Mouse (Mus musculus): ENCODE measurements around the gene Dock4. TPM values are rescaled to one million over a fixed set of nuclear protein-coding genes. Genes with fewer than 3 reads are reported as not detected.
"Not testable (repeated sequence)": the region's sequence is repeated elsewhere in the genome, so short reads cannot be mapped to it uniquely, and the experiment has no call there.

Dock4 gene
- total RNA-seq, 2 experiments from 2014 or later, result 97.3 to 104 TPM

DNA sequence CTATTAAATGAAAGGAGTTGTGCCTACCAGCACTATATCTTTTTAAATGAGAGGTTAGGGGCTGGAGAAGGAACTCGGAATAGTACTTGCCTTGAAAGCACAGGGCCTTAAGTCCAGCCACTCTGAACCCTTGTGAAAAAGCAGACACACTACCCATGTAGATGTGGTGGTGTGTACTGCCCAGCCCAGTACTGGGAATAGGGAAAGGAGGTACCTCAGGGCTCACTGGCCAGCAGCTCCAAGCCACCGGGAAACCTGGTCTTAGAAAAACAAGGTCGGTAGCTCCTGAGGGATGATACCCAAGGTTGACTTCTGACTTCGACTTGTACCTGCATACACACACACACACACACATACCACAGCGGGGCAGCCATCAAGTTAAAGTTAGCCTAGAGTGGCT is 397.2 kb downstream of the Dock4 start:
- intact Hi-C loops (cut with DNase I), result loop anchor here (5.0 to 10.0 kb wide), 4 partner anchors 179 to 1032 kb away; partner anchors contain the start of gene Immp2l
- no peak for TF ChIP-seq CTCF (IDR thresholded peaks at IDR 0.05)
- DNase-seq (ENCODE audit: extremely low spot score in 1 of 2, low spot score in 2 of 2), result no peak
- Histone ChIP-seq H3K4me3 (no peak overlapping the region), H3K27ac (no peak overlapping the region)

DNA sequence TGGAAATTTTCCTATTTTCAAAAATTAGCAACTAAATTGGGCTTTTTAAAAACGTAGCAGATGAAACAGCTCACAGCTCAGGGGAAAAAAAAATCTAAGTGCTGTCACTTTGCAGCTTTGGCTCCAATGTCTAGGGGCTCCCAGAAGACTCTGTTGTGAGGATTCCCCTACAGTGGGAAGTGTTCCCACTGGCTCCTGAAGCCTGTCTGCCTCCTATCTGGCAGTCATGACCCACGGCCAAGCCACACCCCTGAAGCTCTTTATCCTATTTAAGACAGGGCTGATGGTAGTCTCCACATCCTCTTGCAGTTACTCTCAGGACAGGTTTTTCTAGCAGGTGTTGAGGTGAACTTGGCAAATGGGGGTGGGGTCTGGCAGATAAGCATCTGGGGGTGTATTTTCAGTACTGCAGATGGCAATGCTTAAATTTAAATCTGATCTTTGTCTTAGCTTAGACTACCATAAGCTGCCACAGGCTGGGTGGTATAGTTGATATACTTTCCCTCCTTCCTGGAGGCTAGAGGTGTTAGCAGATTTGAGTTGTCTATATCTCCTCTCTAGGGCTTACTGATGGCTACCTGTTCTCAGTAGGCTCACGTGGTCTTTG is 397.8 kb downstream of the Dock4 start:
- no peak for DNase-seq (ENCODE audit: extremely low spot score in 1 of 2, low spot score in 2 of 2)
- no peak overlapping the region for H3K4me3 ChIP-seq
- no peak overlapping the region; the same call in none of the 2 replicates for H3K27ac ChIP-seq
- intact Hi-C loops (cut with DNase I), result loop anchor here (5.0 to 10.0 kb wide), 4 partner anchors 179 to 1031 kb away; partner anchors contain the start of gene Immp2l
- TF ChIP-seq CTCF (IDR thresholded peaks at IDR 0.05), result no peak

DNA sequence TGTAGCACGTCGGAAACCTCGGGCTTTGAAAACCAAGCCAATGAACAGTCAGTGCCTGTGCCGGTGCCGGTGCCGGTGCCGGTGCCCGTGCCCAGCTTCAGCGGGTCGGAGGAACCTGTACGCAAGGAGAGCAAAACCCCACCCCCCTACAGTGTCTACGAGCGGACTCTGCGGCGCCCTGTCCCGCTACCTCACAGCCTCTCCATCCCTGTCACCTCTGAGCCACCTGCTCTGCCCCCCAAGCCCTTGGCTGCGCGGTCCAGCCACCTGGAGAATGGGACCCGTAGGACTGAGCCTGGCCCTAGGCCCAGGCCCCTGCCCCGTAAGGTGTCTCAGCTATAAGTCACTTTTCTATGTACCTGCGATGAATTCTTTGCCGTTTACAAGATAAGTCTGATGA is 398.6 kb downstream of the Dock4 start:
- intact Hi-C loops (cut with DNase I), result loop anchor here (5.0 to 10.0 kb wide), 4 partner anchors 178 to 1030 kb away; partner anchors contain the start of gene Immp2l
- TF ChIP-seq CTCF (IDR thresholded peaks at IDR 0.05), result no peak
- Histone ChIP-seq H3K4me3 (no peak overlapping the region), H3K27ac (no peak overlapping the region)
- no peak for DNase-seq (ENCODE audit: extremely low spot score in 1 of 2, low spot score in 2 of 2)

DNA sequence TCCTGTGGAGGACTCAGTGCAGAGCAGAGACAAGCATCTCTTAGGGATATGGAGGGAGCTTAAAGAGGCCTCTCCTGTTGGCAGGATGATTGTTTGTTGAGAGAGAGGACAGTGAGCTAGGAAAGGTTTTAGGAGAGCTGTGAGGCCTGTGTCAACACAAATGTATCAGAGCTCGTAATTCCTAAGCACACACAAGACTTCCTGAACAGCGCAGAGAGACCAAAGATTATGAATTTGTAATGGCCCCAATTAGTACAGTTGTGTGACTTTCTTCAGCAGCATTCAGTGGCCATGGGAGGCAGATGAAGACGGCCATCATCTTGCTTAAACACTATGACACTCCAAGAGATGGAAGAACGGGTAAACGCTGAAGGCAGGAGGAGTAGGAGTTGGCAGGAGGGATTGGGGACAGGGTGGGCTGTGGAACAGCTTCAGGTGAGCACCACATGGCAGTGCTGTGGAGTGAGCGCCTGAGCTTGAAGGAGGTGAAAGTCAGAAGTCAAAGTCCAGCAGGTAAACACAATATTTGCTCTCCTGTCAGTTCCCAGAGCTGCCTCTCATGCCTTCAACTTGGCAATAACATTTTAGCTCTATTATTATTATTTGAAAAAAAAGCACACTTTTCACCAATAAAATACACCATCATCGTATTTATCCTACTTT is 409.1 kb downstream of the Dock4 start:
- intact Hi-C loops (cut with DNase I), result no loop called here
- DNase-seq (ENCODE audit: extremely low spot score in 1 of 2, low spot score in 2 of 2), result no peak

DNA sequence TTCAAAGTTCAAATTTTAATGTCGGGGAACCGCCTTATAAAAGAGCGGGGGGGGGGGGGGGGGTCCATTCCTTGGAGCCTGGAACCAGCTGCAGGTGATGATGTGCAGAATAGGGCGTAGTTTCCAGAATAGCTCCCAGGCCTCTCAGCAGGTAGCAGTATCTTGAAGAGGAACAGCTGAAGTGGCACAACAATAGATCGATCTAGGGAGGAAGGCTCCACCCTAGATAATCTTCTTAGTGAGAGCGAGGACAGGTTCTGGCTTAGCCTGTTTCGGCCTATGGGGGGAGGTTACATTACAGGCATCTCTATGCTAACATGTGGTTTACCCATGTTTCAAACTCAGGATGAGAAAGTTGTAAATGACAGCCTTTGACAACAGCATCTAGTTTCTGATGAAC is 411.7 kb downstream of the Dock4 start:
- H3K4me3 ChIP-seq, result no peak overlapping the region
- no peak for DNase-seq (ENCODE audit: extremely low spot score in 1 of 2, low spot score in 2 of 2)
- H3K27ac ChIP-seq, result no peak overlapping the region
- no peak for TF ChIP-seq CTCF (IDR thresholded peaks at IDR 0.05)
- intact Hi-C loops (cut with DNase I), result no loop called here

More for the DNA sequence above, 409.1 kb downstream of the Dock4 start:
- TF ChIP-seq CTCF (IDR thresholded peaks at IDR 0.05), result no peak
- Histone ChIP-seq H3K27ac (no peak overlapping the region), H3K4me3 (no peak overlapping the region)

DNA sequence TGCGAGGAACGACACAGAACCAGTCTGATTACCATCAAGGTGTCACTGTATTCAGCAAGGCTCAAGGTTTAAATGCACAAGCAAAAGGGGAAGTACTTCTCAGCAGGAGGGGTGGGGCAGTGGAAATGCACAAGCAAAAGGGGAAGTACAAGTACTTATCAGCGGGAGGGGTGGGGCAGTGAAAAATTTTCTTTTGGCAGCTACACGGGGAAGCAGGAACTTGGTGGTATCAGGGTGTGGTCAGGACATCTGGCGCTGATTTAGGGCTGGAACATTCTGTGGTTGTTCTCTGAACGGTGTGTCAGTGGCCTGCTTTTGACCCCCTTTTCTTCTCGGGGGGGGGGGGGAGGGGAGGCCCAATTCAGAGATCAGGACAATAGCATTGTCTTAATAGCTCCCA is 413.0 kb downstream of the Dock4 start:
- intact Hi-C loops (cut with DNase I); H3K27ac ChIP-seq; DNase-seq (ENCODE audit: extremely low spot score in 1 of 2, low spot score in 2 of 2); H3K4me3 ChIP-seq: not testable (repeated sequence)

DNA sequence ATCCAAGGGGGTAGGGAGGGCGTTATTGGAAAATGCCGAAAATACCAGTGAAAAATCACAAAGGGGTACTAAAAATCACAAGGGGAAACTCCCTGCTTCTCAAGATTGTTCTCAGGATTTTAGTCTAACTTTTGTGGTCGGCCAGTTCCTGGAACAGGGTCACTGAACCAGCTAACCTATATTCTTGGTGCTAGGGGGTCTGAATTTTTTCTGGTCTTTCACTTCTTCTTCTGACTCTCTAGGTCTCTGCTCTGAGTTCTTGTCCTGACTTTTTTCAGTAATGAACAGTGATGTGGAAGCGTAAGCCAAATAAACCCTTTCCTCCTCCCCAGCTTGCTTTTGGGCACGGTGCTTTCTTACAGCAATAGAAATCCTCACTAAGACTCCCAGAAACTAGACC is 424.6 kb downstream of the Dock4 start:
- DNase-seq (ENCODE audit: extremely low spot score in 1 of 2, low spot score in 2 of 2), result no peak
- TF ChIP-seq CTCF (IDR thresholded peaks at IDR 0.05), result no peak
- Histone ChIP-seq H3K4me3 (no peak overlapping the region), H3K27ac (no peak overlapping the region)
- intact Hi-C loops (cut with DNase I), result no loop called here

DNA sequence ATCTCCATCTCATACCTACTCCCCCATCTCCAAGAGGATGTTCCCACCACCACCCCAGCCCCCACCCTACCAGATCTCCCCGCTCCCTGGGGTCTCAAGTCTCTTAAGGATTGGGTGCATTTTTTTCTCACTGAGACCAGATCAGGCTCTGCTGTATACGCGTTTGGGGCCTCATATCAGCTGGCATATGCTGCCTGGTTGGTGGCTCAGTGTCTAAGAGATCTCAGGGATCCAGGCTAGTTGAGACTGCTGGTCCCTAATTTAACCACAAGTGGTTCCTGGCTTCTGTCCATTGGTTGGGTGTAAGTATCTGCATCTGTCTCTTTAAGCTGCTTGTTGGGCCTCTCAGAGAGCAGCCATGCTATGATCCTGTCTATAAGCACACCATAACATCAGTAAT is 427.0 kb downstream of the Dock4 start:
- TF ChIP-seq CTCF (IDR thresholded peaks at IDR 0.05), result no peak
- H3K4me3 ChIP-seq, result no peak overlapping the region
- H3K27ac ChIP-seq, result no peak overlapping the region
- DNase-seq (ENCODE audit: extremely low spot score in 1 of 2, low spot score in 2 of 2), result no peak
- intact Hi-C loops (cut with DNase I), result no loop called here

DNA sequence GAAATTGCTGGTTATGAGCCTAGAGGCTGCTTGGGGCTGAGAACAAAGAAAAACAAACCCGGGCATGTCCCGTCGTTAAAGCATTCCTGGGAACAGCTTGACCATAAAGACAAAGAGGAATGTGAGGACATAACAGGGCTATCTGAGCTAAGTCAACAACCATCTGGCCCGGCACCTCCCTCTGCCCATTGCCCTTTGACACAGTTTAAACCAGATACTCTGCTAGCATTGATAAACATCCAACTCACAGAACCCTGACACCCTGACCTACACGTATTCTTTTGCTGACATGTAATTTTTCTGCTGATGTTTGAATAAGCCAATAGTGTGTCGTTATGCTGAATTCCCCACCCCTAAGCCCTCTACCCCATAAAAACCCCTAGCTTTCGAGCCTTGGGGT is 427.5 kb downstream of the Dock4 start:
- DNase-seq (ENCODE audit: extremely low spot score in 1 of 2, low spot score in 2 of 2); intact Hi-C loops (cut with DNase I); H3K4me3 ChIP-seq; H3K27ac ChIP-seq: not testable (repeated sequence)

DNA sequence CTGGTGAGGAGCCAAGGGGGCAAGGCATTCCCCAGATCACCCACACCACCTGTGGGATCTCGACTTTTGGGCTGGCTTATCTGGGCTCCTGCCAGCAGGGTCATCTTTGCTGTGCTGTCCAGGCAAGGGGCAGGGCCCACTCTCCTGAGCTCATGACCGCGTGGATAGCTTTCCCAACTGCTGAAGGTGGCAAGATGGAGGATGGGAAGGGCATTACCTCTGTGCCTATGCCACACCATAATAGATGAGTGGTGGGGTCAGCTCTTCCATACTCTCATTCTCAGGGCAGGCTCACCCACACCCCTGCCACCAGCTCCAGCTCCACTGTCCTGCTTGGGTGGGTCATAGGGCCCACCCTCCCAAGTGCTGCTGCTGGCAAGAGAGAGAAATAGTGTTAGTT is 439.2 kb downstream of the Dock4 start:
- TF ChIP-seq CTCF (IDR thresholded peaks at IDR 0.05), result no peak
- no peak for DNase-seq (ENCODE audit: extremely low spot score in 1 of 2, low spot score in 2 of 2)
- intact Hi-C loops (cut with DNase I), result no loop called here
- H3K4me3 ChIP-seq, result no peak overlapping the region
- H3K27ac ChIP-seq, result no peak overlapping the region

DNA sequence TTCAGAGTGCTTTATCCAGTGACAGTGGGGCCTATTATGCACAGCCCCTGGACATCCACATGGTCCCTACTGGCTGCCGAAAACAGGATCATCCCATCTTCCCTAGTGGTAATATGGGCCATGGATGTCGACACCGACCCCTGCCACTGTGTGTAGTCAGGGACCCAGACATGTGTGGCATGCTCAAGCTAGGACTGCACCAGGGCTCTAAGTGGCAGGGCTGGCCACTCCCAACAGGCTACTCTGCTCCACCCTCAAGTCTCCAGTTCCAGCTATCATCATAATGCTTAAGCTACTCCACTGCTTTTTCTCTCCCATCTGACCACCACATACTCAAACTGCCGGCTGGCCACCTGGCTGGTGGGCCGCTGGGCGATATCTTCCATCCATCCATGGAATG is 439.6 kb downstream of the Dock4 start:
- no peak for TF ChIP-seq CTCF (IDR thresholded peaks at IDR 0.05)
- intact Hi-C loops (cut with DNase I), result no loop called here
- Histone ChIP-seq H3K4me3 (no peak overlapping the region), H3K27ac (no peak overlapping the region)
- DNase-seq (ENCODE audit: extremely low spot score in 1 of 2, low spot score in 2 of 2), result no peak

DNA sequence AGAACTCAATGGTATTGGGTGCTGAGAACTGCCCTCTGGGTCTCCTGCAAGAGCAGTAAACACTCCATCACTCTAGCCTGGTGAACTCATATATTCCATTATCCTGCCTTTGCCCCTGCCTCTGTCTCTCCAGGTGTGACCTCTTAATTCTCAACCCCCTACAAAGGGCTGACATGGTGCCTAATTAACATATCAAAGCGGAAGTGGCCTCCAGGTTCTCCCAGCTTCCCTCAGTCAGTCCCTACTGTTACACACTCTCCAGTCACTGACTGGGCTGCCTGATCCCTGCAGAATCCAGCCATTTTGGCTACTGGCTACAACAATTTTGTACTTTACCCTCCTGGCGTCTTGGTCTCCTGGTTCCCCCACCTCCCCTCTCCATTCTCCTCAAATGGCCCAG is 441.7 kb downstream of the Dock4 start:
- H3K4me3 ChIP-seq, result no peak overlapping the region
- H3K27ac ChIP-seq, result no peak overlapping the region
- TF ChIP-seq CTCF (IDR thresholded peaks at IDR 0.05), result no peak
- no peak for DNase-seq (ENCODE audit: extremely low spot score in 1 of 2, low spot score in 2 of 2)
- intact Hi-C loops (cut with DNase I), result no loop called here

DNA sequence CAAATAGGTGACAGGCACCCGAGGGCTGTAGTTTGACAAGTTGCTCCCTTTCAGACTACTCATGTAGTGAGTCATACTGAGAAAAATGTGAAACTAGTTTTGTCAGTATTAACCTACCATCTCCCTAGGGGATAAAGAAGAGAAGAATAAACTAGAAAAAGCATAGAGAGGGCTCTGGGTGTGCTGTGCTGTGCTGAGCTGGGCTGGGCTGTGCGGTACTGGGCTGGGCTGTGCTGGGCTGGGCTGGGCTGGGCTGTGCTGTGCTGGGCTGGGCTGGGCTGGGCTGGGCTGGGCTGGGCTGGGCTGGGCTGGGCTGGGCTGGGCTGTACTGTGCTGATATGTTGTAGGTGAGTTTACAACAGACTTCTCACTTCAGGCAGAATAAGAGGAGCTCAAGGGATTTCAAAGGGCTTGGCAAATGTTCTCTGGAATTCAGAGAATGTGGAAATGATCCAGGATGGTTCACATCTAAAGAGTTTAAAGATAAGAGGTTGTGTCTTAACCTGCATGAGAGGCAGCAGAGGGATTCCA is 442.6 kb downstream of the Dock4 start:
- DNase-seq (ENCODE audit: extremely low spot score in 1 of 2, low spot score in 2 of 2), result no peak
- Histone ChIP-seq H3K27ac (no peak overlapping the region), H3K4me3 (no peak overlapping the region)
- intact Hi-C loops (cut with DNase I), result no loop called here
- no peak for TF ChIP-seq CTCF (IDR thresholded peaks at IDR 0.05)

Data from left cerebral cortex, adult 2 months (tissue).